Mouse (Mus musculus): ENCODE measurements around the gene Treh.

Gene Treh

DNA sequence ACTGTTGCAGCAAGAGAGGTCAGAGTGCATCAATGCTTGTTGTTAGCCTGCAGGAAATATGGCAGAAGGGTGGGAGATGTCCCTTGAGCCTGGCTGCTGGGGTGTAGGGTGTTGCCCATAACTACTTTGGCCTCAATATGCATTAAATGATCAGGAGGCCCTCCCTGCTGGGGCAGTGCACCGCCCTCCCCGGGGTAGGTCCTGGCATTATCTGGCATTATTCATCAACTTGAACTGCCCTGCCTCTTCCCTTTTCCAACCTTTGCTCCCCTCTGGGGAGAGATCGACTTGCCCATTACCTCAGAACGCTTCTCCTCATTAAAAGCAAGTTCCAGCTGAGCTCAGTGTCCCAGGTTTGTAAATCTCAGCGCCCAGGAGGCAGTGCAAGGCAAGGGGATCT lies 6.5 kb downstream of the Treh start:
- DNase-seq, result no peak

DNA sequence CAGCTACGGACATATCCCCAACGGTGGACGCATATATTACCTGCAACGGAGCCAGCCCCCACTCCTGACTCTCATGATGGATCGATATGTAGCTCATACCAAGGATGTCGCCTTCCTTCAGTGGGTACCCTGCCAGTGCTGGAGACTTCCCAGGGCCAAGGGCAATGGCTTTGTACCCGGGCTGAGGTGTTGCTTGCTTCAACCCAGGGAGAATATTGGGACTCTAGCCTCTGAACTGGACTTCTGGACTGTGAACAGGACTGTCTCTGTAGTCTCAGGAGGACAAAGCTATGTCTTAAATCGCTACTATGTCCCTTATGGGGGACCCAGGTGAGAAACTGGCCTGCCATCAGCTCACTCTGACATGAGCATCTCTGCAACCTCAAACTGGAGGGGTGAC lies 10.0 kb downstream of the Treh start:
- no peak for DNase-seq

DNA sequence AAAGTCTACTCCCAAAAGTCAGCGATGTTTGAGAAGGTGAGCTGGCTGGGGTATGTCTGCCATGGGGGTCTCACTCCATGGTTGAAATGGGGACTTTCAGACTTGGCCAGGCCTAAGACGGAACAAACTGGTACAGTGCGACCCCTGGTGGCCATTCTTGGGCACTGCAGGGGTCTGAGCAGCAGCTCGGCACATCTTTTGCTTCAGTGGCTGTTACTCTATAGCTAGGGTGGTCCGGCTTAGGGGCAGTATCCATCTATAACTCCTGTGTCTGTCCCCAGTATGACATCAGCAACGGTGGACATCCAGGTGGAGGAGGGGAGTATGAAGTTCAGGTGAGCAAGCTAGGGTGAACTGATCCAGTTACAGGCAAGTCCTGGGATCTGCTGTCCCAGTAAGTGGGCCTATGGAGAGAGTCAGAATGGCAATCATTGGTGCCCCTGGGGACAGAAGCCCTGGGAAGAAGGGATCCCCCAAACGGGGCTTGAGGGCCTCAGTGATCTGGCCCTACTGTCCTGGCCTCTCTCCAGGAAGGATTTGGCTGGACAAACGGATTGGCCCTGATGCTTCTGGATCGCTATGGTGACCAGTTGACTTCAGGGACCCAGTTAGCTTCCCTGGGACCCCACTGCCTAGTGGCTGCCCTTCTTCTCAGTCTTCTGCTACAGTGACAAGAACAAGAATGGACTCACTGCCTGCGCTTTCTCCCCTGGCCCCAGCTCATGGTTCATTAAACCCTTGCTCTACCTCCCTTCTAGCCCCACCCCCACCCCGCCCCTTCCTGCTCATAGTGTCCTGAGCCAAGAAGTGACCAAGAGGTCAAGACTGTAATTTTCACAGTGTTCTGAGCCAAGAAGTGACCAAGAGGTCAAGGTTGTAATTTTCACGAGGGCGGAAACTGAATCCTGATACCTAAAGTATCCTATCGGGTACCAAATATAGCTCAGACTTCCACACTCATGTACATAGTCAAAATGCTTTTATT lies 12.6 kb downstream of the Treh start:
- peak; percentile 81 for DNase-seq

DNA sequence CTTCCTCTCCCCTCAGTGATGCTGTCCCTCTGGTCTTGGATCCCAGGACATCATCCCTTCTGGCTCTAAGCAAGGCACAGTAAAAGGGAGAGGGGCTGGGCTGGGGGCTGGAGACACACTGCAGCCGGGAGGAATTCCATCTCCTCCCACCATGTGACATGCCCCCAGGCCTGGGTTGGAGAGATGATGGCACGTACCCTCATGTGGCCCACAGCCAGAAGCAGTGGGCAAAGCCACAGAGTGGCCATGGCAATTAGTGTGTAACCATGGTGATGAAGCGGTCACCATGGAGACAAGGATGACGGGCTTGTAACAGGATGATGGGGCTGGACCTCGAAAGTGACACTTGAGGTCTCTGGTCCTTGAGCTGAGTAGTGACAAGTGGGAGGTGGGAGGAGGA lies 13.6 kb downstream of the Treh start:
- peak; percentile 48 for DNase-seq

DNA sequence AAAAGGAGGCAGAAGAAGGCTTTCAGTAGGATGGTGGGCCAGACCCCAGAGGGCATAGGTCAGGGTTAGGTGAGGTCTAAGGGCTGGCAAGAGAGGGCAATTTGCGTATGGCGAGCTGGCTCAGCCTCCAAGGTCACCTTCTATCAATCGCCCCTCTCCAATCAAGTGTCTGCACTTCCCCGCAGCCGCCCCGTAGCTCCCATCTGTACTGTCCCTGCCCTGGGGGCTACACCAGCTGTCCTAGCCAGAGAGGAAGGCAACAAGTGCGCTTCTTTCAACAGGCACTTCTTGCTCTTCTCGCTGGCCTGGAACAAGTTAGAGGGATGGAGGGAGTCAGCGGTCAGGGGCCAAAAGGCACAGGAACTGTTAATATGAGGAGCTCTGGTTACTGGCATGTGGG lies 15.0 kb downstream of the Treh start:
- DNase-seq, result no peak

DNA sequence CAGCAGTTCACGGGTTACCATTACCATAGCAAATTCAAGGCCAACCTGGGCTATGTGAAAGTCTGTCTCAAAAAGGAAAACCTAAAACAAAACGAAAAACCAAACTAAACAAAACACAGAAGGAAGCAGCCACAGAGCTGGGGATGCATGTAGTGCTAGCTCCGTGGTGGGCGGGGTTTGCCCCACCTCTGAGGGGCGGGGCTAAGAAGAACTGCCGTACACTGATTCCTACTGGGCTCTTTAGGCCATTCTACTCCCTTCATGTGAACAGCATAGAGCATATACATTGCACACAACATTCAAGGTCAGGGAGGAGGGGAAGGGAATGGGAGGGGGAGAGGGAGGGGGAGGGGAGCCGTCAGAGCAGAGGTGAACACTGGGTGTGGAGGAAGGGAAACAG lies 17.6 kb downstream of the Treh start:
- DNase-seq, result peak; percentile 34

DNA sequence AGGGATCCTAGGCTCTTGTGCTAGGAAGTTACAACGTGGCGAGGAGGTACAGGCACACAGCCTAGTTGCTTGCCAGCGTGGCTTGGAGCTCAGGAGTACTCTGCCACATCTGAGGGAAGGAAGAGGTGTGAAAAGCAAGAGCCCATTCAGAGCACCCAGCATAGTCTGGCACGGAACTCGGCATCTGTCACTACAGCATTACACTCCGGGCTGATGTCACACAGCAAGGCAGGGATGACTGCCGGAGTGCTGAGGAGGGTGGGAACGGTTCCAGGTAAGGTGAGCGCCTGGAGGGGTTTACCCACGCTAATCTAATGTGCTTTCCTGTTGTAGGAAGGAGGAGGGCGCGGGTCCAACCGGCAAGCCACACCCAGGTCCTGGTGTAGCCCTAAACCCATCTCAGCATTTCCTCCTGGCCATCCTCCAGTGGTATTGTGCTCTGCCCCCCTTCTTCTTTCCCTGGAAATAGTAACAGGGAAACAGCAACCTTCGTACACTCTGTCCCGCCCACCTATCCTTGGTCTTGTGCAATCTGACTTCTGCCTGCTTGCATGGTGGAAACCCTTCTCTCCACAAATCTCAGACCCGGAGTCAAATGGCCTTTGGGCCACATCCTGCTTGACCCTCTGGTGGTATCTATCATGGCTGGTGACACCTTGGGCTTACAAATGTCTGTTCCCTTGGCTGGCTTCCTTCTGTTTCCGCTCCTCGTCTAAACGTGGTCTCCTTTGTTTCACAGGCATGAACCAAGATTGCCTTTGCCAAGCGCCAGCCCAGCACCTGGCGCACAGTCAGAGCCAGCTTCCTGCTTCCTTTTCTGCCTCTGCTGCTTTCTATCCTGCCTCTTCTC lies 18.9 kb downstream of the Treh start:
- no peak for DNase-seq

DNA sequence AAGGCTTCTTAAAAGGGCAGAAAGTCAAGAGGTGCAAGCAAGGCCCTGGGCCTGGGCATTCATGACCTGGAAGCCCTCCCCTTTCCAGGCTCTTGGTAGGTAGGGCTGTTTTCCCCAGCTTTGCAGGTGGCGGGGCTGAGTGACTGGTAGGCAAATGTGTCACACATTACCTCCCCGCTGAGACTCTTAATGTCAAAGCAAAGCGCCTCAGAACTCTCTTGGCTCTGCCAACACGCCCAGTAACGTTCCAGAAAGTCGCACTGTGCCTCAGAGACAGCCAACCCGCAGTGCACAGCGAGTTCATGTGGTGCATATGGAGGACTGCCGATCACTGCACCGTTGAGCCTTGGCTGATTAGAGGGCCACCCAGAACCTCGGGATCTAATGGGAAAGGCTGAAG lies 20.0 kb downstream of the Treh start:
- no peak for DNase-seq

DNA sequence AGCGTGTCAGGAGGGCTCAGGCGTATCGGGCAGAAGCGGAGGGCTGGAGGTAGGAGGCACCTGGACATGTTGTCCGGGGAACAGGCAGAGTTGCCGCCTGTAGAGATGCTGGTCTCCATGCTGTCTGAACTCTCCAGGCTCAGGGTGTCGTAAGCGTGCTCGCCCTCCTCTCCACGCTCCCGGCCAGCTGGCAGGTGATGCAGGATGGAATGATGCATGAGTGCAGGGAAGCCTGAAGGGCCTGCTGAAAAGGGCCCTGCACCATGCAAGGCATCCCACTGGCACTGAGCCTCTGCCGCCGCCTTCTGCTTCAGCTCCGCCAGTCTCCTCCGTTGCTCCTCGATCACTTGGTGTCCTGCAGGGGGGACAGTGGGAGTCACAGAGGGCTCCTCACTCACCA lies 24.8 kb downstream of the Treh start:
- DNase-seq, result no peak

DNA sequence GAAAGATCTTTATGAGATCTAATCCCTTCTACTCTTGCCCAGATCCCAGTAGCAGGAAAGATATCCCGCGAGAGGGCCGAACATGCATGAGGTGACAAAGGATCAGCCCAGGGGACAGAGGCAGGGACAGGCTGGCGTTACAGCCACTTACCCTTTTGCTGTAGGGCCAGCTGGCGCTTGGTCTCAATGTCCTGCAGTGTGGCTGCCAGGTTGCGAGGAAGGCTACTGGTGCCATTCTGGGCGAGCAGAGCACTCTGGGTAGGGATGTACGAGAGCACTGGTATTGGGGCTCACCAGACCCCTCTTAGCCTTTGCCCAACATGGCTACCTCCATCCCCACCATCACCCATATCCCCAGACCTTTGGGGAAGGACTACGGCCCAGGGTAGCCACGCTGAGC lies 26.2 kb downstream of the Treh start:
- DNase-seq, result no peak

DNA sequence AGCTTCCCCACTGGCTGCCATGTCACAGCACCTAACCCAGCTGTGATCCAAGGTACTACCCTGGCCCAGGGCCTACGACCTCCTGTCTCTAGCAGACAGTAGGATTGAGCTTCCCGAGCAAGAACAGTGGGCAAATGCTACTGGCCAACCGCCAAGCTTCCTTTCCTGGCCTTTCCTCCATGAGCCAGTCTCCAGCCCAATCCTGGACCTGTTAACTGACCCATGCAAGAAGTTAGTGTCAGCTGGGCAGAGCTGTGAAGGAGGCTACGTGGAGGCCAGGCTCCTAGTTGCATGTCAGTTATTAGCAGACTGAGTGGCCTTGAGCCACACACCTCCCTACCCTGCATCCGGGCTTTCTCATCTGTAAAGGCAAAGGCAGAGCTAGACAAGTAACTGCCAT lies 26.7 kb downstream of the Treh start:
- DNase-seq, result no peak

DNA sequence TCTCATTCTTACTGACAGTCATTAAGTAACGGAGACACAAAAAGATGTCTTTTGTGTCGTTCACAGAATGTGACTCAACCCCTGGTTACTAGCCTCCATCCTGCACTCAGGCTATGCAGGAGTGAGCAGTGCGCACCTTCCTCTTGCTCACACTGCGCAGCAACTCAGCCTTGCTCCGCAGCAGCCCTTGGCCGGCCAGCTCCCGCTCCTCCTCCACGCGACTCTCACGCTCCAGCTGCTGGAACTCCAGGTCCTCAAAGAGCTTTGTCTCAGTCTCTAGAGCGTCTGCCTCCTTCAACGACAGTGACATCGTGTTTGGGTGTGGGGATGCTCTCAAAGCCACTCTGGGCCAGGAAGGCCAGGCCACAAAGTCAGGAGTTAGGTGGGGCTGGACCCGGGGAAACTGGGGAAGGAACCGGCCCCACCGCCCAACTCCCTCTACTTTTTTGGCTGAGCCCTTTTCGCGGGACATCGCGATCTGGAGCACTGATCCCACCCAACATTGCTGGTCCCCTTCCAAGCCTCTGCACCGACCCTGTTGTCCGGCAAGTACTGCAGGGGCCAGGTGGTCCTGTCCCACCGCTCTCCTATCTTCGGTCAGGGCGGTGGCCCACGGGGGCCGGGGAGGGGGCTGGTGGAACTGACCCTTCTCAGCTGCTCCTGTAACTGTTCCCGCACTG lies 34.9 kb downstream of the Treh start:
- peak; percentile 24 for DNase-seq

DNA sequence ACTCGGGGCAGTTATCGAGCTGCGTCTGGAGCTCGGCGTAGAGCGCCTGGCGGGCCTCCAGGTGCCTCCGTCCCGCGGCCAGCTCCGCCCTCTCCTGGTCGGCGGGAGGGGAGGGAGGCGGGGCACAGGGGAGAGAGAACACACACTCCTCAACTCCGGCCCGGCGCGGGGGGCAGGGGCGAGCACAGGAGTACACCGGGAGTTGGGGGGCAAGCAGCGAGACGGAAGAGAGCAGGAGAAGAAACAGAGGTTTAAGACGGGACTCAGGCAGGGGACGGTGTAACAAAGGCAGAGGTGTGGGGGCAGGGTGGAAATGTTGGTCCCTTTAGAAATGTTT lies 35.4 kb downstream of the Treh start:
- DNase-seq, result peak; percentile 82

DNA sequence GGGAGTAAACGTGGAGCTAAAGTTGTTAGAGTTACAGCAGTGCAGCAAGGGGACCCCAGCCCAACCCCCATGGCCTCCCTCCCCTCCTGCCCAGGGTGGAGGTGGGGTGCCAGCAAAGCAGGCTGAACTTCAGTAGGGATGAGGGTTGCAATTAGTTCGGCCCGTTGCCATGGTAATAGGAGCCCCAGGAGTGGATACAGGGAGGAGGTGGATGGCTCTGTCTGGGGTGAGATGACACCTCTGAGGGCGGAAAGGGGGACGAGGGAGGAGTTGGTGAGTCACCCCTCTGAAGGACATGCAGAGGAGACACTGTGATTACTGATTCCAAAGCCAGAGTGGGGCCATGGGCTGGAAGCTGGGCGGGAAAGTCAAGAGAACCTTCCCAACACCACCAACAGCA lies 35.9 kb downstream of the Treh start:
- peak; percentile 49 for DNase-seq

DNA sequence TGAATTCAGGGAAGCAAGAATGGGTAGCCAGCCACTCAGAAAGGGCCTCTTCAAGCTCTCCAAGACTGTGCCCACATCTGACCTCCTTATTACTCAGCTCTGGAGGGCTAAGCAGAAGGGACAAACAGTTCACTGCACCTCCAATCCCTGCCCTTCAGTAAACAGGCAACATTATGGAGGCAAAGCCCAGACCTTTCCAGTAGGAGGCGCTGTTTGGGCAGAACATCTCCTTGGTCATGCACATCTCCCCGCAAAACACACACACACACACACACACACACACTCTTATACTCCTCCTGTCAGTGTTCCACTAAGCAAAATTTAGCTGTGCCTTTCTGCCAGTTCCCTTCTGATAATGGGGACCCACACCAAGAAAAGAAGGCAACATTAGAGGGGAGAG lies 36.6 kb downstream of the Treh start:
- peak; percentile 46 for DNase-seq

DNA sequence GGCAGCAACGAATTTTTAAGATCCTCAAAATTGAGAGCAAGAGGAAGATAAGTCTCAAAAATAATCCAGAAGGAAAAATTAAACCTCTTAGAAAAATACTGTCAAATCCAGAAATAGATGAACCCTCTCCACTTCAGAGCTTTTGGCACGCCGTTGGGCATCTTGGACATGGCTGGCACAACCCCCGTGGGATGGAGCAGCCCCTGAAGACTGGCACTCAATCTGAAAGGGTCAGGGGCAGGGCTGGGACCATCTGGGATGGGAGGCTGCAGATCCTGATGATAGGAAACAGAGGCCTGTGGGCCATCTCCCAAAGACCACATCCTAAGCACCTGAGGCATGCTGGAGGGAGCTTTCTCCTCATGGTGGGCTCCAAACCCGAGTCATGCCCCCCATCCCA lies 37.2 kb downstream of the Treh start:
- DNase-seq, result no peak

DNA sequence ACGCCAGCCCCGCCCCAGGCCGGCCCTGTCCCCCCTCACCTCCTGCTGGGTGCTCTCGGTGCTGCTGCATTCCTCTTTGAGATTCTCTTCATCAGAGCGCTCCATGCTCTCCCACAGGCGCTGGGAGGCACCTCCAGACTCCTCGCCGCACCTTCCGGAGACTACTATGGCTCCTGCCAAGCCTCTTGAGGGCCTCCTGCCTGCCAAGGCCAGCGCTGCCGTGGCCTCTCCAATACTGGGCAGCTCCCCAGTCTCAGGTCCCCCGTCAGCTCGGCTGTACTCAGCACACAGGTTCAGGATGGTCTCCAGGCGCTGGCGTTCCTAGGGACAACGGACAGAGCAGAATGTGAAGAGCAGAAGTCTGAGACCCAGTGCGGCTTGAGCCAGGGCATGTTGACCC lies 38.6 kb downstream of the Treh start:
- no peak for DNase-seq

DNA sequence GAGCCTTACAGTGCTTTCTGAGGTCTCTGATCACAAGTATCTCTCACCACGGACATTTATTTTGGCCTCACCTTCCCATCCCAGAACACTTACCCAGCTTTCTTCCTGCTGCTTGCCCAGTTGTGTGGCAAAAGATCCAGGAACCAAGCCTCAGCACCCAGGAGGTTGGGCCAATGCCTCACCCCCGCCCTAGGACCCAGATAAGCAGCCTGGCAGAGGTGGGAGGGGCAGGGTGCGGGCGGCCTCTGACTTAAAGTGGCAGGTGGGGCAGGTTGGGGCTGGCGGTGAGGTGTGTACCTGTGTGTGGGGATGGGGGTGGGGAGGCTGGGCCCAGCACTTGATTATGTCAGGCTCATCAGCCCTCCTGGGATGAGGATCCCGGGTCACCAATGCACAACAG lies 40.0 kb downstream of the Treh start:
- DNase-seq, result no peak

DNA sequence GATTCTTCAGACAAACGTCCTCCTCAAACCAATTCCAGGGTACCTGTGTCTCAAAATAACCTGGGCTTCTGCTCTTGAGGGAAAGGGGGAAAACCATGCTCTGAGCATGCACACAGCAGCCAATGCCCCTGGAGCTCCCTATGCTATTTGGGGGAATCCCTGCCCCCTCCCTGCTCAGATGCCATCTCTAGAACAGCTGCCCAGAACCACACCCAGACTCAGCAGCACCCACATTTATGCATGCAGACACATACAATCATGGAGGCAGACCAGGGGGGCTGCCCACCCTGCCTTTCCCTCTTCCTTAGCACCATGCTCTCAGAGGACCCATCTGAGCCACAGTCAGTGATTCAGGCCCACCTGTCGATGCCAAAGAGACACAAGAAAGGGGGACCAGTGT lies 40.5 kb downstream of the Treh start:
- no peak for DNase-seq

DNA sequence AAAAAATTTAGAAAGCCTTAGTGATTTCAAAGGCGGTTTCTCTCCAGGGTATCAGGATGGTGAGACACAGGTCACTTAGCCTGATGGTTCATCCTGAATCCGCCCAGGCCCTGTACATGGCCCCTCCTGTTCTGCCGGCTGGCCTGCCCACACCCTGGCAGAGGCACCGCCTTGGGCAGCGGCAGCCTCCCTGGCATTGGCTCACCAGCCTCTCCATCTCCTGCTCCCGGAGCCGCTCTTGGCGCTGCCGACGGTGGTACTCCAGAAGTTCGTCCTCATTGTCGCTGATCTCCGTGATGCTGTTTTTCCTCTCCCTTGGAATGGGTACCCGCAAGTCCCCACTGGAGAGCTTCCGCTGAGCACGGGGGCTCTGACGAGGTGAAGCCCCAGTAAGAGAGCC lies 42.1 kb downstream of the Treh start:
- no peak for DNase-seq

DNA sequence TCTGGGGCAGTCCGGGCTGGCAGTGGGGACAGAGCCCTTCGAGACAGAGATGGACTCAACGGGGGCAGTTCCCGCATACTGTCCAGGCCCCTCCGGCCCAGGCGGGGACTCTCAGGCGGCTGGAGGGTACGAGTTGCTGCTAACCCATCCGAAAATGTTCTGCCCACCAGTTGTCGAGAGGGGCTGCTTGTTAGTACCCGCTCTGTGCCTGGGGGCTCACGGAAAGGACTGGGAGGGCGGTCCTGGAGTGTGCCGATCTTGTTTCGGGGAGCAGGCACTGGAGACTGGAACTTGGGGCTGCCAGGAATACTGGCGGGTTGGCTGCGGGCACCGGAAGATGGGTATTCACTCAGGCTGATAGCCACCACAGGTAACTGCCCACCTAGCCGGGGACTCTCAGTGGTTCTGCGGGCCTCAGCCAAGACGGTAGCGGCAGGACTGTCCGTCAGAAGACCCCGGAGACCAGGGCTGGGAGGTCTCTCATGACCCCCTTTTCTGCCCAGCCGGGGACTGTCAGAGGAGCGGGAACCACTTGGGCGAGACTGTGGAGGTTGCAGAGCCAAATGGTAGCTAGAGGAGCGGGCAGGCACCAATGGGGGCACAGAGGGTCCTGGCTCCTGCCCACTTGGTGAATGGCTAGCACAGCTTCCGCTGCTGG lies 42.8 kb downstream of the Treh start:
- no peak for DNase-seq

DNA sequence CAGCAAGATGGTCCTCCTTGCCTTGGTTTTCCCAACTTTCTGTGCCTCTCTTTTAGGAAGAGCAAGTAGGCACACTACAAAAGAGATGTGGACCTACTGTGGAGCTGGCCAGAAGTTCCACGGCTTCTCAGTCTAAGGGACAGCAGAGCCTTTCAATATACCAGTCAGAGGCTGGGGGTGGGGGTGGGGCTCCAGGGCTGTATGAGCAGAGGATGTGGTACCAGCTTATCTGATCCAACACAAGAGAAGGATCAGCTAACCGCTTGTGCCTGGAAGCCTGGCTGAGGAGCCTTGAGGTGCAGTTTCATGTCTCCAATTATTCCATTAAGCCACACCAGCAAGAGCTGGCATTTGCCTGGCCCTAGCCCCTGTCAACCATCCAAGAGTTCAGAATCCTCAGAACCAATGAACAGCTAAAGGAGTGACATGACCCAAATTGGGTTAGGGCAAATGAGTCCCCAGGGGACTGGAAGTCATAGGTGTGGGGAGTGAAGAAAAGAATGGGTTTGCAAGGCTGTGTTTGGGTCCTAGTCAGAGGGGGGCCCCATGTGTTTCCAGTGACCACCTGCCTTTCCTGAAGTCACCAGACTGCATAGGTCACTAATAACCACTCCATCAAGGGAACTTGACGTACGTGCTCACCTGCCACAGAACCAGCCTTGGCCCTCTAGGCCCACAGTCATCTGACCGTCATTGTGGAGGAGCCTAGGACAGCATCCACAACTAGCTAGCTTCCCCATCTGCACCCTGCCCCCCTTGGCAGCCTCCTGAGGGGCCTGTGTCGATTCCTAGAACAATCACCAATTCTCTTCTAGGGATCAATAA lies 44.2 kb downstream of the Treh start:
- DNase-seq, result no peak
